Mouse (Mus musculus) stomach, postnatal 0 days (tissue): ENCODE results near the gene Srrm2.

Source experiments
- CTCF ChIP-seq: IDR thresholded peaks from 2 replicates; pipeline ENCODE4 v1.5.1; 2016; ENCODE audit warnings: antibody characterized with exemption, low read depth, mild to moderate bottlenecking, moderate library complexity
- EP300 ChIP-seq: optimal IDR thresholded peaks from 2 replicates; pipeline ENCODE3; 2016; ENCODE audit warnings: antibody characterized with exemption

DNA sequence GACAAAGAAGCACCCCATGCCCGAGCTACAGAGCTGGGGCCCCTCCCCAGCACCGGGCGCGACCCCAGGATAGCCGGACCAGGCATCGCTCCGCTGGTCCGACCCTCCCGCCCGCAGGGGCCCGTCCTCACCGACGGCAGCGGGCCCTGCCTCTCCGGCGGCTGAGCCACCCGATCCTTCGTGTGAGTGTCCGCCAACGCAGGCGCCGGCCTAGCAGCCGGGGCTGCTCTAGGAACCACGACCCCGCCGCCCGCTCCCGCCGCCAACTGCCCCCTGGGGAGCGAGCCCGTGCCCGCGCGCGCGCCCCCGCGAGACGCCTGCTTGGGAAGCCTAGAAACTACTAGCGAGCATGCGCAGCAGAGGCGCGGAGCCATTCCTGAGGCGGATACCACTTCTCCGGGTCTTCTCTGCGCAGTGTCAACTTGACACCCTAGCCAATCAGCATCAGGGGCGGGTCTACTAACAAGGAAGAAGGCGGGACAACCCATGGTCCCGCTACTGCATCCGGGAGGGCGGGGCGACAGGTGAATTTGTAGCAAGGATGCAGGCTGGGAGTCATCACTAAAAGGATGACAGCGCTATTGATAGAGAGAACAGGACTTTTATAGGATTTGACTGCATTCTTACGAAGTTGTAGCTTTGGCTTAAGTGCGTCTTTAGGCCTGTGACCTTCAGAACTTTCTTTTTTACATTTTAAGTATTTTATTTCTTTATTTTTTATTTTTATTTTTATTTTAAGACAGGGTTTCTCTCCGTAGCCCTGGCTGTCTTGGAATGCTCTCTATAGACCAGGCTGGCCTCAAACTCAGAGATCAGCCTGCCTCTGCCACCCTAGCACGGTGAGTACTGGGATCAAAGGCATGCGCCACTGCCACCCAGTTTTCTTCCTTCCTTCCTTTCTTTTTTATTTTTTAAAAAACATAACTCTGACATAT, 18.8 kb upstream of the Srrm2 start, which contains the start of gene Flywch1:
- TF ChIP-seq CTCF (no peak; the same call in 1 of the 2 replicates), EP300 (no peak)
